Mouse (Mus musculus) liver, postnatal 0 days (tissue): ENCODE measurements around the gene Tmem252.

Experiments
- CTCF ChIP-seq: sonication (generic); IDR thresholded peaks from 2 replicates; pipeline ENCODE4 v1.5.1; 2016; ENCODE audit warnings: antibody characterized with exemption, low read depth
- EP300 ChIP-seq: IDR thresholded peaks from 2 replicates; pipeline ENCODE4 v1.6.1; 2016; ENCODE audit warnings: antibody characterized with exemption, low read depth, mild to moderate bottlenecking

DNA sequence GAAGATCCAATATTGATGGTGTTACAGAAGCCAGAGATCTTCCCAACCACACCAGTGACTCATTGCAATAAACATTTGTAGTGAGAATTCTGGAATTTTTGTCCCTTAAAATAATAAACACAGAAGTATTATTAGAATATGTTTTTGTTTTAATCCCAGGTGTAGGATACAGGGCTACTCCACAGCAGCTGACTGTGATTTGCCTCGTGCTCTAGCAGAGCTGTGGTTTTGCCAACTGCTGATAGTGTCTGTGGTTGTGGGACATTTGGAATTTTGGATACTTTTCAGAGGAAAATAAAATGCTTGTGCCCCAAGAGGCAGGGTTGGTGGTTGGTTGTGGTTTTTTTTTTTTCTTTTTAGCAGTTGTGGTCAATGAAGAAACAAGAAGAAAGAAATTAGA lies 44.2 kb downstream of the Tmem252 start:
- no peak for TF ChIP-seq CTCF
- TF ChIP-seq EP300: no peak
